Mouse (Mus musculus) lung, adult 18-20 months (tissue): ENCODE measurements around the gene Igtp.
A peak's percentile ranks its signal among the peaks of the same experiment; 100 is the strongest.
"Not testable (repeated sequence)": the region's sequence is repeated elsewhere in the genome, so short reads cannot be mapped to it uniquely, and the experiment has no call there.

Experiments used
- DNase-seq, 2 experiments: peaks; one replicate each; pipeline ENCODE4 v3.0.0; 2022; ENCODE audit warnings: mixed read lengths in 2 of 2

Igtp gene

DNA sequence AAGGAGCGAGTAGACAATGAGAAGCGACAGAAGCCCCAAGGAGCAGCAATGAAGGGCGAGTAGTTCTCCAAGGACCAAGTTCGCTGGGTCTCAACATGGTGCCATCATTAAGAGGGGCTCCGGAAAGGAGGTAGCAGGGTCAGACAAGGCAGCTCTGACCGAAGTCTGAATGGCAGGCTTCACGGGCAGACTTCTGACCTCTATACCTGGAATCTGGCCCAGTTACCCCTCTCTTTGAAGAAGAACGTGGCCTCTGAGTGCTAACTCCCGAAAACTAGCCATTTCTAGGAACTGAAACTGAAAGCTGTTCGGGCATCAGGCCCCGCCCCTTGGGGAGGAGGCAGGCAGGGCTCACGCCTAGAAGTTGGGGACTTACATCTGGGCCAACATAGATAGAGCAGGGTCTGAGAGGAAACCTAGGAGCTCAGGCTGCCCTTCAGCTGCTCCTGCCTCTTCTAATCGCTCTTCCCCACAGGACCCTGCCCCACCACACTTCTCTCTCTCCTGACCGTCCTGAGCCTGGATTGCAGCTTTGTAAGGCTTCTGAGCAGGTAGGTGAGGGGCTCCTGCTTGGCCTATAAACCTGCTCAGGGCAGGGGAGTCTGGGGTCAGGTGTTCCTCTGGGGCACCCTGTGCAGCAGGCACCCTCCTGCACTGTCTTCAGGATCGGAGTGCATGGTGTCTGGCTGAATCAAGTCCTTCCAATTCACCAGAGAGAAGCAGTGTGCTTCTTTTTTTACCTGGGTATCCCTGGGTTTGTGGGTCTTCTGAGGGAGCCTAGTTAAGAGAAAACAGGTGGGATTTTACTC is at the start of gene Igtp, which contains the start of gene Irgm2:
Igtp (plus strand) TSS at position 328 of the 809 bp plus-strand sequence.
Irgm2 (plus strand) TSS at position 390 of the 809 bp plus-strand sequence.
- peak; percentile 88 to 89 for DNase-seq

DNA sequence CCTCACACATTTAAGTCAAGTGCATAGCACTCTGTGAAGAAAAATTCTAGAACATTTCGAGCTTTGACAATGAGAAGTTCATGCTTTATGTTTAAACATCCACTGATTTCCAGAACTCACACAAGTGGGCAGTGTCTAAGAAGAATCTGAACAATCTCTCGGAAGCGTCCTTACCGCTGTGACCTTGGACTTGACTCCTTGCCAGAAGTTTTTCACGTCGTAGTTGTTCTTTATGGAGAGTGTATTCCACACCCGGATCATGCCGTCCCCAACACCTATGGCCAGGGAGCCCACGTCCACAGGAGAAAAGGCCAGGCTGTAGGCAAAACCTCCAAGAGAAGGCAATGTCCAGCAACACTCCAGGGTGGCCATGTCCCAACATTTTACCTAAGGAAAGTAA is 43.9 kb upstream of the Igtp start:
- no peak for DNase-seq

DNA sequence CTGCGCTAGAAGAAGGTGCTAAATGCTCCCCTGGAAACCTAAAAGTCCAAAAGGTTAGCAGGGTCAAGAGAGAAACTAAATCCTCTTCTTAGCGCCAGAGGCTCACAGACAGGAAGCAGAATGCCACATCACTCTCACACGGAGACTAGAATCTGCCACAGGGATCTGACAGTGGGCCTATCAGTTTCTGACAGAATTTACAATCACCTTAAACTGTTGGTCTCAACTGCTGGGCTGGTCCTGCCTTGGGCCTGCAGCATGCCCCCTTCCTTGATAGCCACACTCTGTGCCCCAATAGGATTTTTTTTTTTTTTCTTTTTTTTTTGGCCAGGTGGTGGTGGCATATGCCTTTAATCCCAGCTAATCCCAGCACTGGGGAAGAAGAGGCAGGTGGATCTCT is 42.5 kb upstream of the Igtp start:
- DNase-seq = no peak

DNA sequence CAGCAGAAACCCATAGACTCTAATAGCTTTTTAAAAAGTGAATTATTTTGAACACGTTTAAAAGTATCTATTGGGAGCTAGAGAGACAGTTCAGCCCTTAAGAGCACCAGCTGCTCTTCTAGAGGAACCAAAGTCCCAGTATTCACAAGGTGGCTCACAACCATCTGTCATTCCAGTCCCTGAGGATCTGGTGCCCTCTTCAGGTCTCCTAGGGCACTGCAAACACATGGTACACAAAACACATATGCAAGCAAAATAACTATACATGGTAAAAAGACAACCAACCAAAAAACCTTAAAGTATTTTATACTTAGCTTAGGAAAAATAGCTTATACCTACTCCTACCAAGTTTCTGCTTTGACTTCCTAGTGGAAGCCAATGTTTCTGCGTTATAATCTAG is 34.3 kb upstream of the Igtp start:
- no peak for DNase-seq

DNA sequence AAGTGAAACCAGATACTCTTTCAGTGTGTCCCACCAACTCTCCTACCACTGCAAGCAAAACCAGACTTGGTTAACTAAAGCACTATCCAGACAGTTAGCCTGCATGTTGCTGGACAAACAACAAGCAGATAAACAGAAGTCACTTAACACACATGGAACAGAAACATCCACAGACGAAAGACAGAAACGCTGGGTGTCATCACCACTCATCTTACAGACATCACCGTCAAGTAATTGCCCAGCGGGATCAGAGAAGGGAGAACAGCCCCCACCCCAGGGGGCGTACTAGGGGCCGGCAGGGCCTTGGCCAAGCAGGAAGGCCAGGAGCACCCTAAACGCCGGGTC is 31.6 kb upstream of the Igtp start:
- DNase-seq = no peak

DNA sequence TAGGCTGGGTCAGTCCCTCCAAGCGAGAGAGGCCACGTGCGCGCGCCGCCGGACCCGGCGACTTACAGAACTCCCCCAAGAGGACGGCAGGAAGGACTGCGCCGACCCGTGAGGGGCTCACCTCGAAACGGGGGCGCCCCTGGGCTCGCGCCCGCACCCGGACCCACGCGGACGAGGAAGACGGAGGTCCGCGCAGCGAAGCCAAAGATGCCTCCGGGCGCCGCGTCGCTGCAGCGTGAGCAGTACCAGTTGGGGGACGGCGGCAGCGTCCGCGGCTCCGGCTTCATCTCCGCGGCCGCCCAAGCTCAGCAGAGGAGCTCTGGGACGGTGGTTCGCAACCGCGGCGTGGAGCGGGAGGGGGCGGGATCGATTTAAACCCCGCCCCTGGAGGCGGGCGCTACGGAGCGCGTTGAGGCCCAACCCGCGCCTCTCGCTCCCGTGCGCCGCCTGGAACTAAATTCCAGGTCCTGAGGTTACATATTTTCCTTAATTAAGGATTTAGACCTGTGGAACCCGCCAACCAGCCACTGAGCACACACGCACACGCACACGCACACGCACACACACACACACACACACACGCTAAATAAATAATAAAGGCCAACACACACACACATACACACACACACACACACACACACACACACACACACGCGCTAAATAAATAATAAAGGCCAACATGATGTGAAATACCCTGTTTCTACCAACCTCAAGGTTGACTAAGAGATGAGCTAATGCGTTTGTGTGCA is 31.0 kb upstream of the Igtp start, which contains the start of gene Gemin5:
Gemin5 (minus strand) TSS at position 373 of the 749 bp plus-strand sequence.
- peak; percentile 78 to 80 for DNase-seq

DNA sequence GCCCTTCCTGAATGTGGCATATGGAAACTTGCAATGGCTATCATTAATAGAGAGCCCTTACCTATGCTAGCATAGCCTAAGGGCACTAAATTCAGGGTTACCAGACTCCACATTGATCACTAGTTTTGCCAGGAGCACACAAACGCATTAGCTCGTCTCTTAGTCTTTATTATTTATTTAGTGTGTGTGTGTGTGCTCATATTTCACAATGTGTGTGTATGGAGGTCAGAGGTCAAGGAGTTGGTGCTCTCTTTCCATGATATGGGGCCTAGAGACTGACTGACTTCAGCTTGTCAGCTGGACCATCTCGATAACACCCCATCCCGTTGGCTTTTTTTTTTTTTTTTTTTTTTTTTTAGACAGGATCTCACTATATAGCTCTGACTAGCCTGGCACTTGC is 29.7 kb upstream of the Igtp start:
- no peak for DNase-seq

DNA sequence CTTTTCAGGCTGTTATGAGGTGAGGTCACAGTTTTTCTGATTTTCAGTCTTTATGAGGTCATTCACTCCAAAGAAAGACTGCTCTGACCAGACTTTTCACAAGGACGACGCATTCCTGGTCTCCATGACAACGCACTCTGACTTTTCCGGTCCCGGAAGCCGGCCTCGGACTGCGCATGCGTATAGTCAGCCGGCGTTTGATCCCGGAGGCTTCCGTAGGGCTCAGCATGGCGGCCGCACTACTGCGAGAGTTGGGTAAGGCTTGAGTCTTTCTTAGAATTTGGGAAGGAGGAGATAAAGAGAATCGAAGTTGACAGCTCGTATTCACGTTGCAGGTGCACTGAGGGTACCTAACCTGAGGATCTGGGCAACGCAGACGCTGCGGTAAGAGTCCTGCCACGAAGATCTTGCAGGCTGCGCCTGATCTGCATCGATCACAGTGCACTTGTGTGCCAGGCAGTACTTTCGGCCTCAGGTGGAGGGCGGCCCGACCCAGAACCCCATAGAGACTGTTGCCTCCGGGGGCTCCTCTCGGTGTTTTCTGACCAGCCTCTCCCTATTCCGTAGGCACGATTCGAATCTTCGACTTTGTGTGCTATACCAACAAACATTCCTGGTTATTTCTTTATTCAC is 27.8 kb upstream of the Igtp start, which contains the start of gene Mrpl22:
Mrpl22 (plus strand) TSS at position 203 of the 633 bp plus-strand sequence.
- peak; percentile 95 to 97 for DNase-seq

DNA sequence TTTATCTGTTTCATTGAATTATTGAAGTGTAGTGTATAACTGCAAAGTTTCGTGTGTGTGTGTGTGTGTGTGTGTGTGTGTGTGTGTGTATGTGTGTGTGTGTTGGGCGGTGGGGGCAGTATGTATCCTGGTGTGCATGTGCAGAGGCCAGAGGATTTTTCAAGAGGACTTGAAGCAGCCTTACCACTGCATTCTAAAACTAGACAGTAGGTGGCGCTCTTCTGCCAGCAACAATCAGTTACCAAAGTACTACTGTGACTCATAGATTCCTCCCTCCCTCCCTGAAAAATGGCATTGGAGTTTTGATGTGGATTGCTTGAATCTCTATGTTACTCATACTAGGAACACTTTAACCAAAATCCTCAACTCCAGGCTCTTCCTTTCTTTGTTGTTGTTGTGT is 19.8 kb upstream of the Igtp start:
- peak; percentile 71 to 80 for DNase-seq

DNA sequence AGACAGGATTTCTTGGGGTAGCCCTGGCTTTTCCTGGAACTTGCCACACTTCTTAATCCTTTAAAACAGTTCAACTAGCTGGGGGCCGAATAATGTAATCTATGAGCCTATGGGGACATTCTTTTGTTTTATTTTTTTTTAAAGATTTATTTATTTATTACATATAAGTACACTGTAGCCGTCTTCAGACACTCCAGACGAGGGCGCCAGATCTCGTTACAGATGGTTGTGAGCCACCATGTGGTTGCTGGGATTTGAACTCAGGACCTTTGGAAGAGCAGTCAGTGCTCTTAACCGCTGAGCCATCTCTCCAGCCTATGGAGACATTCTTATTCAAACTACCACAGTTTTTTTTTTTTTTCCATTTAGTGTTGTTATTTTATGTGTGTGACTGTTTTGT is 19.4 kb upstream of the Igtp start:
- DNase-seq = not testable (repeated sequence)

DNA sequence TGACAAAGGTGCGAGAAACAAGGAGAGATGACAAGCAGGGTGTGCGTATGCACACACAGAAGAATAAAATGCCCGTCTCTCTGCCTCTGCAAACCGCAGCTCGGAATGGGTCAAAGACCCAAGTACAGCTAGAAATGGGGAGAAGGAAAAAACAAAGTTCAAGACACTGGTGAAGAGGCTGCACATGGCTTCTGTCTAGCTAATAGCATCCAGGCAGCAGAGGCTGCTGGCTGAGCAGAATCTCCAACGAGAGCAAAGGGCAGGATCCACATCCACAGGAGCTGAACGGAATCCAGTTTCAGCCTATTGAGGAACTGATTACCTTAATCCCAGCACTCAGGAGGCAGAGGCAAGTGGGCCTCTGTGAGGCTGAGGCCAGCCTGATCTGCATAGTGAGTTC is 18.6 kb upstream of the Igtp start:
- no peak for DNase-seq

DNA sequence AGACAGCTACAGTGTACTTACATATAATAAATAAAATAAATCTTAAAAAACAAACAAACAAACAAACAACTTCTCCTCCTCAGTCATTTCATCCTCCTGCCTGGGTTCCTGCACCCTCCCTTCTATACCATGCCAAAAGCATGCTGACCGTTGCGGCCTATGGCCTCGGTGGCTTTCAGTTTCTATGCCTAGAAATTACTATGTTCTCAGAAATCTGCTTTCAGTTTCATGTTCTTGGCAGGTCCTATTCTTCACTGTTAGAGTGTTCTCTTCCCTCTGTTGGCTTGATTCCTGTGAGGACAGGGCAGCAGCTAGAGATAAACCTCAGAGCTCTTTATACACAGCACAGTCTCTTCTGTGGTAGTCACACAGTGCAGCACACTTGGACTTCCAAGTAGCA is 15.8 kb upstream of the Igtp start:
- DNase-seq = no peak

DNA sequence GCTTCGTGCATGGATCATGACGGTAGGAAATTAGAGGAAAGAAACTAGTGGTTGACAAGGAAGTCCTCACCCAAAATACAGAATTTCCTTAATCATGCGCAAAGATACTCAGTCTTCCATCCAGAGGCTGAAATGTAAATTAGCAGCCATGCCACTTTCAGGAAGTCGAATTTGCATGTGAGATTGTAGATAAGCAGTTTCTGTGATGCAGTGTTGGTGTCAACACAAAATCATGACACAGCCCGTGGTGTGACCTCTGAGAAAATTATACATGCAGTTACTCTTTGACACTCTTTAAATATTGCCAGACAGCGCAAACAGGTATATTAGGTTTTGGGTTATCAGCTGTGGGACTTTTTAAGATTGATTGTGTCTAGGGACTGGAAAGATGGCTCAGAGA is 9.7 kb upstream of the Igtp start:
- DNase-seq = no peak

DNA sequence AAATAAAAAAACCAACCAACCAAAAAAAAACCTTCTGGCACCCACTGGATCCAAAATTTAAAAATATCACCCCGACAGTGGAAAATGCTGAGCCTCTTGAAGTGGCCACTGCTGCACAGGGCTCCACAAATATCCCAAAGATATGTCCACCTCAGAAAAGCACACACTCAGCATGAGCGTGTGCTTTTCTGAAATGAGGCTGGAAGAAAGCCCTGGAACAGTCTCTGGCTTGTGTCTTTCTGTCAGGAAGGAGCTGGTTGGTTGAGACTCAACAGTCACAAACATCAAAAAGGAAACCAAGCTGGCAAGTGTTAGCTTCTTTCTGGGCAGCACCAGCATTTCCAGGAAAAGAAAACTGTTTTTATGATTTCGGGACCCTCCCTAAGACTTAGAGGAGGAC is 6.0 kb upstream of the Igtp start:
- no peak for DNase-seq

DNA sequence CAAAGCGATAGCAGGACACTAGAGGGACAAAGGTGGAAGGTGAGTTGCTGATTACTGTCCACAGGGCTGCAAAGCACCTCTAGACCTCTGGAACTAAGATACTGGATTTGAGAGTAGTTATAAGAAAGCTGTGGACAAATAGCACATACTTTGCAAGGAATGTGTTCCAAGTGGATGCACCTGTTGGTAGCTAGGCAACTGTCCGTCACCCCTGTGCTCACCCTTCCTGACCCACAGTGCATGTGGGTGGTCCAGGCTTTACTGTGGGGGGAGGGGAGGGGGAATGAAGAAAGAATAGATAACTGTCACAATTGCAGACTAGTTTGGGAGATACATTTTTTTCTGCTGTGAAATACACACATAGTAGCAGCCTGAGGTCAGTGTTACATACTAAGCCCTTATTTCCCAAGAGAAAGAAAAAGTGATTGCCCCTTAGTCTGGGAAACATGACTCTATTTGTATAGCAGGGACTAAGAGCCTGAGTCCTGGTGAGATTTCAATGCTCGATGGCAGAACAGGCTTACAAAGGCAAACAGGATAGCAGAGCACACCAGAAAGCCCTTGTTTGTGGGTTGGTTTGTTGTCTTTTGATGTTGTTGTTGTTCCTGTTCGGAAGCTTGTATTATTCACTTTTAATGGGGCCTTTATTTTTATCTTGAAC is 5.4 kb upstream of the Igtp start:
- DNase-seq = no peak

DNA sequence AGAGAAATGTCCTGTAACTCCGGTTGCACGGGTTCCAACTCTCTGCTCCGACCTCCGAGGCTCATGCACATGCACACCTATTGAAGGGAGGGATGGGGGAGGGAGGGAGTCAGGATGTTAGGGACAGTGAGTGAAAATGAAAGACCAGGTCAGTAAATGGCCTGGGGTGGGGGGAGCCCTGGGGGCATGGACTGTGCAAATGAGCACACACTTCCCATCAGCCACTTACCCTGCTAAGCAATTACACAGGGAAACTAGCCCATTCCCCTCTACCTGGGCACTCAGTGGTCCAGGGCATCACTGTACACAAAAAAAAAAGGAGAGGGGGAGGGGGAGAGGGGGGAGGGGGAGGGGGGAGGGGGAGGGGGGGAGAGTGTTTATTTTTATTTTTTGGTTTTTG is 693 bp upstream of the Igtp start:
- DNase-seq = no peak

DNA sequence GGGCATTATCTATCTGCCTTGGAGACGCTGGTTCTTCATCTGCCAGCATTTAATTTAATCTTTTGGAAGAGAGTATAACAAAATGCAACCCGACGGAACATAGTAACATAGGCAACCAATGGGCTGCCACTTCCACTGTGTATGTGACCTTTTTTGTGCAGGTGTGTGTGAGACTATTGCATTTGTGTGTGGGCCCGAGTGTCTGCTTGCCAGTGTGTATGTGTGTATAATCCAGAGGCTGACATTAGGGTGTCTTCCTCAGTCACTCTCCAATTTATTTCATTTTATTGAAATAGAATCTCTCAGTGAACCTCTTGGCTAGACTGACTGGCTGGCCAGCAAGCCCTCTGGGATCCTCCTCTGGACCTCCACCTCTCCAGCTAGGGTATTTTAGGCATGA is 870 bp downstream of the Igtp start:
- no peak for DNase-seq

DNA sequence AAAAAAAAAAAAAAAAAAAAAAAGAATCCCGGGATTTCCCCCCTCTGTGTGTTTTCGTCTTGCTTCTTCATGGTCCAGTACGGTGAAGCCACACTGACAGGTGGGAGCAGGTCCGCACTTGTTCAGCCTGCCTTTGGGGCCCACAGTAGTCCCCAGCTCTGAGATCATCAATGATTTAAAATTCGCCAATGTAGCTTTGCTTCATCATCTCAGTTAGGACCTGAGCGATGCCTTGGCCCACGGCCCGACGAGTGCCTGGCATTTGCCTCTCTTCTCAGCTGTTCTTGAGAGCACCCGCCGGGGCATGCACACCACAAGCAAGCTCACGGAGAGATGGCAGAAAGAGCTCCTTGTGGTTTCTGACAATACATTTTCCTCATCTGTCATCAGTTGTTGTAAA is 1.7 kb downstream of the Igtp start:
- no peak for DNase-seq

DNA sequence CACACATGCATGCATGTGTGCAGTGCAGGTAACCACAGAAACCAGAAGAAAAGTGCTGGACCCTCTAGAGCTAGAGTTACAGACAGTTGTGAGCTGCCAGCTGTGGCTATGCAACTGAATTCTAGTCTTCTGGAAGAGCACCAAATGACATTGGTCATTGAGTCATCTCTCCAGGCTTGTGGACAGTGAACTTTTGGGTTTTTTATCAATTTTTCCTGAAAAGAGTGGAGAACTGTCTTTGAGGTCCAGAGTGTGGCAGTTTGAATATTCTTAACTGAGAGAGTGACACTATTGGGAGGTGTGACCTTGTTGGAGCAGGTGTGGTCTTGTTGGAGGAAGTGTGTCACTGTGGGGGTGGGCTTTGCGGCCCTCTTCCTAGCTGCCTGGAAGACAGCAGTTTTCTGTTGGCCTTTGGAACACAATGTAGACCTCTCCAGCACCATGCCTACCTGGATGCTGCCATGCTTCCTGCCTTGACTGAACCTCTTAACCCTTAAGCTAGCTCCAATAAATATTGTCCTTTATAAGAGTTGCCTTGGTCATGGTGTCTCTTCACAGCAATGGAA is 11.0 kb downstream of the Igtp start:
- no peak for DNase-seq

DNA sequence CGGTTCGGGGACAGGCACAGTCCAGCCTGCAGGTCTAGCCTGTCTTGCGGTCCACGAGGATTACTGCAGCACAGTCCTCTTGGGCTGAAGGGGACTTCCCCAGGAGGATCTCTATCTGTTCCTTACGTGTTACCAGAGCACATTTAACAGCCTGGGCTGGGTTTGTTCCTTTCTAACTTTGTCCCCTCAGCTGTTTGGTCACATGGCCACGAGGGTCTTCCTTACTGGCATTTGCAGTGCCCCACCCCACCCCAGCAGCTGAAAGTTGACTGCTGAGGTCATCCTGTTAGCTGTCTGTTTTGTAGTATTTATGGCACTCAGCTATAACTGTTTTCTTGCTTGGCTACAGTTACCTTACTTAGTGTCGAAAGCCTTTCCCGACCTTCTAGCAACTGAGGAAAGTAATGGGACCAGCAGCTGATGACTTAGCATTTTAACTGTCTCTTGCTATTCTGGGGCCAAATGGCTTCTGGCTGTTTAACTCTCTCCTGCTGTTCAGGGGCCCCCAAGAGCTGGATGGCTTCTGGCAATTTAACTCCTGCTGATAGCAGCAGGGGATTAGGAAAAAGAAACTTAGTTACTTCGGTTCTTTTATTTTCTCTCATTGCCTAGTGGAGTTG is 11.8 kb downstream of the Igtp start:
- no peak for DNase-seq

DNA sequence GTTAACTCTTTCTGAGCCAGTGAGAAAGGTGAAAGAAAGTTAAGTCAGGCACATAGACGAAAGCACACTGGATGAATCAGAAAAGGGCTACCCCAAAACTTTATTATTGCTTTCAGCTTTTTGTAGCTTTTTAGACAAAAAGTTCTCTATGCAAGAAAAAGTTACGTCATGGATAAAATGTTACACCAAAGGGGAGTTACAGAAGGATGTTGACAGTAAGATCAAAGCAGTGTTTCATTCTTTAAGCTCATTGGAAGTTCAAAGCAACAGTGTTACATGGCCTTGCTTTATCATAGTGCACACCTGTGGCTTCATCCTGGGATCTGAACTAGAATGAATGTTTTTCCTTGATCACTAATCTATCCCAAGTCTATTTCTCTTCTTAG is 12.3 kb downstream of the Igtp start:
- DNase-seq = no peak

DNA sequence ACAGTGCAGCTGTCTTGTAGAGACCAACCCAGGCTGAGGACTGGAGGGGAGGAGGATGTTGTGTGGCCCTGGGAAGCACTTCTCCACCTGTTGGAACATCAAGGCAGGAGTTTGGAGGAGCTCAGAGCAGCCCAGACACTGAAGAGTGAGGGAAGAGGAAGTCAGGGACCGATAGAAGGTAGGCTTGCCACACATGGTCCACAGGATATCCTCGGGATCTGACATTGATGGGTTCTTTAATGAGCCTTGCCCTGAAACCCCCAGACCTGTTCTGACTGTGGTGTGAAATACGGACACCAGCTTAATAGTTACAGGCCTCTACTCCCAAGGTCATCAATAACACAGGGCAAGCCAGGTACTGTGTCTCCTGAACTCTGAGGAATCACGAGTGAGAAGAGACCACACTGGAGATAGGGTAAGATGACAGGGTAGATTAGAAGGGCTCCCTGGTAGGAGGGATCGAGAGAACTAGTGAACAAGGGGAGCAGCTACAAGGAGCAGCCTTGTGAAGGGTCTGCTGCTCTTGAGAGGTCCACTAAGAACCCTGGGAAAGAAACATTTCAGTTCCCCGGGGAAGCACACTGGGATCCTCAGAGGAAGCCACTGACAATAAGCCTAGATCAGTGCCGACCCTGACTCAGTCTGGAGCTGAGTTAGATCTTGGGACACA is 14.5 kb downstream of the Igtp start:
- no peak for DNase-seq
